Mouse (Mus musculus) C2C12 (cell line): ENCODE results near the gene Fxyd6.

Experiments
- CEBPB ChIP-seq: IDR thresholded peaks from one replicate; pipeline ENCODE4 v1.6.1; 2011; ENCODE audit warnings: low read depth, mild to moderate bottlenecking, control low read depth, moderate library complexity
- CTCF ChIP-seq: IDR thresholded peaks from one replicate; pipeline ENCODE4 v1.5.1; 2011; ENCODE audit not compliant: control insufficient read depth, insufficient read depth, insufficient read length
- FOSL1 ChIP-seq: IDR thresholded peaks from one replicate; pipeline ENCODE4 v1.8.0; 2011; ENCODE audit warnings: mild to moderate bottlenecking, low read length; ENCODE audit not compliant: poor library complexity, insufficient read depth, severe bottlenecking
- MAX ChIP-seq: IDR thresholded peaks from one replicate; pipeline ENCODE4 v1.6.1; 2011; ENCODE audit warnings: mild to moderate bottlenecking, control low read depth
- MYOD1 ChIP-seq: IDR thresholded peaks from one replicate; pipeline ENCODE4 v1.6.1; 2011; ENCODE audit warnings: low read depth; ENCODE audit not compliant: control insufficient read depth, insufficient read length
- MYOG ChIP-seq: IDR thresholded peaks from one replicate; pipeline ENCODE4 v1.6.1; 2011; ENCODE audit not compliant: control insufficient read depth, insufficient read length; ENCODE audit errors: extremely low read depth
- USF1 ChIP-seq: IDR thresholded peaks from one replicate; pipeline ENCODE4 v1.6.1; 2011; ENCODE audit warnings: low read depth, mild to moderate bottlenecking, control low read depth, moderate library complexity

DNA sequence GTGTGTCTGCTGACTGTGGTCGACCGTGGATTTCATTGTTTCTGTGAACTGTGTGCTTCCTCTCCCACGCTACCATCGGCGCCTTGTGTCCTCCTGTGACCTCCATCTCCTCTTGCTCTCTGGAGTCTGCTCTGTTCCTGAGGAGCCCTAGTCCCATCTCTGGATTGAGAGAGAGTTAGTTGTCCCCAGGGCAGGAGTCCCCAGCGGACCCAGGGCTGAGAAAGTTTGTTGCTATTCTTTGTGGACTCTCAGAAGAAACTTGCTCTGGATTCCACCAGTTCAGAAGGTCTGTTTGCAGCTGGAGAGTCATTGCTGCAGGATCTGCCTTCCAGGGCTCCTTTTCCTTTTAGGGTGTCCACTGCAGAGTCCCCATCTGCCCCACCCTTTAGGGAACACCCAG, 25.2 kb downstream of the Fxyd6 start:
- TF ChIP-seq MYOD1, result no peak
- TF ChIP-seq CTCF, result no peak
- no peak for TF ChIP-seq MYOG
- TF ChIP-seq MAX, result no peak
- no peak for TF ChIP-seq USF1
- no peak for TF ChIP-seq CEBPB
- TF ChIP-seq FOSL1, result no peak
